Mouse (Mus musculus): ENCODE measurements around the gene Scyl1. TPM values are rescaled to one million over a fixed set of nuclear protein-coding genes. Genes with fewer than 3 reads are reported as not detected.

Scyl1 gene
- total and polyA plus RNA-seq, 3 experiments: 36.0 to 64.1 TPM; not detected in 1

DNA sequence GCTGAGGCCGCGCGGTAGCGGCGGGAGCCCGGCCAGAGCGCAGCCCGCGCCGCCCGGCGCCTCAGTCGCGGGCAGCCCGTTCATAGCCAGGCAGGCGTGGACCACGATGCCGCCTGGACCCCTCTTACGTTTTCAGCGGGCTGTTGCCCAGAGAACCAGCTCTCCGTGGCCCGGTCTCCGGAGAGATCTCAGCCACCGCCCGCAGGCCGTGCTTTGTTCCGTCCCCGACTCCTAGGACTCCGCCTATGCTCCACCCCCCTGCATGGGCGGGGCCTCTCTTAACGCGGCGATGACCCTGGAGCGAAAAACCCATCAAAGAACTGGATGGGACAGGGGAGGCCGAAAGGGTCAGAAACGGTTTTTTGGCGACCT, 41.8 kb downstream of the Scyl1 start, which contains the start of gene Fam89b:
Gene Fam89b, minus strand, starts transcription at position 210 of the 372 bp plus-strand sequence.
- peak within 1 kb of the TSS; percentile 85 for H3K9ac ChIP-seq (ENCODE audit: control insufficient read depth, low read depth, low read length, poor library complexity, severe bottlenecking)
- H3K9me3 ChIP-seq (replicated peaks; ENCODE audit: insufficient read depth, low read length): no peaks in the 10 kb centered on the region
- no peaks in the 10 kb centered on the region for H3K27me3 ChIP-seq (ENCODE audit: control insufficient read depth in 1 of 2, insufficient read depth in 2 of 2, low read length in 2 of 2)
- peak within 1 kb of the TSS; percentile 95 for H3K27ac ChIP-seq (ENCODE audit: control insufficient read depth, low read depth, low read length)
- peaks cover 45% of the 10 kb centered on the region for H3K79me2 ChIP-seq (ENCODE audit: control insufficient read depth, insufficient read depth, low read length, poor library complexity)
- TF ChIP-seq MAZ (IDR thresholded peaks at IDR 0.05; ENCODE audit: low read depth, low read length): peak; percentile 64; the same call in 1 of the 2 replicates
- TF ChIP-seq MXI1 (IDR thresholded peaks at IDR 0.05; ENCODE audit: low read depth, low read length): peak; percentile 71
- TF ChIP-seq TBP (IDR thresholded peaks at IDR 0.05; ENCODE audit: low read depth, low read length): peak; percentile 58
- 0 out of 2 replicates have a peak, but pooled peaks have one; percentile 31 for TF ChIP-seq ZKSCAN1 (IDR thresholded peaks at IDR 0.05; ENCODE audit: low read depth, low read length)
- no peak for TF ChIP-seq MYB (IDR thresholded peaks at IDR 0.05; ENCODE audit: low read depth, low read length)
- TF ChIP-seq HCFC1 (IDR thresholded peaks at IDR 0.05; ENCODE audit: low read depth, low read length): peak; percentile 72
- peak; percentile 89 for TF ChIP-seq ZMIZ1 (IDR thresholded peaks at IDR 0.05; ENCODE audit: low read depth, low read length)
- peak; percentile 72 for TF ChIP-seq NELFE (IDR thresholded peaks at IDR 0.05; ENCODE audit: low read depth, low read length)
- peak; percentile 99 for TF ChIP-seq POLR2AphosphoS2 (IDR thresholded peaks at IDR 0.05; ENCODE audit: low read length)
- TF ChIP-seq USF1 (IDR thresholded peaks at IDR 0.05; ENCODE audit: low read depth, low read length): no peak
- peak; percentile 38; the same call in 1 of the 2 replicates for TF ChIP-seq MAX (IDR thresholded peaks at IDR 0.05; ENCODE audit: low read length)
- peak; percentile 97 for TF ChIP-seq SIN3A (IDR thresholded peaks at IDR 0.05; ENCODE audit: low read length)
- peak; percentile 77 to 87; a peak in 3 of 4 replicates for TF ChIP-seq POLR2A (IDR thresholded peaks at IDR 0.05; ENCODE audit: control insufficient read depth in 1 of 2, insufficient read depth in 1 of 2, low read depth in 1 of 2, low read length in 2 of 2, poor library complexity in 1 of 2)
- peak; percentile 44; the same call in 1 of the 2 replicates for TF ChIP-seq TCF12 (IDR thresholded peaks at IDR 0.05; ENCODE audit: low read depth, low read length)
- peak; percentile 17; the same call in 1 of the 2 replicates for TF ChIP-seq SMC3 (IDR thresholded peaks at IDR 0.05; ENCODE audit: low read depth, low read length)
- TF ChIP-seq POLR2AphosphoS5 (IDR thresholded peaks at IDR 0.05; ENCODE audit: borderline replicate concordance, low read depth, low read length): no peak
- TF ChIP-seq ELF1 (IDR thresholded peaks at IDR 0.05; ENCODE audit: low read depth, low read length): peak; percentile 62; the same call in 1 of the 2 replicates
- TF ChIP-seq RAD21 (IDR thresholded peaks at IDR 0.05; ENCODE audit: low read depth, low read length): no peak
- peak; percentile 89 for DNase-seq (ENCODE audit: low read depth, low spot score)
- peaks cover 0 to 20% of the 10 kb centered on the region in 2 experiments; a peak in 2 of 4 replicates for H3K36me3 ChIP-seq (ENCODE audit: control insufficient read depth in 1 of 2, insufficient read depth in 2 of 2, low read length in 2 of 2)
- peak within 1 kb of the TSS; percentile 68 to 74 for H3K4me3 ChIP-seq (ENCODE audit: control insufficient read depth in 1 of 2, insufficient read depth in 1 of 2, low read depth in 2 of 2, low read length in 2 of 2)
- peaks cover 0 to 38% of the 10 kb centered on the region in 2 experiments; a peak in 3 of 4 replicates for H3K4me1 ChIP-seq (ENCODE audit: control insufficient read depth in 1 of 2, insufficient read depth in 2 of 2, low read length in 2 of 2)

DNA sequence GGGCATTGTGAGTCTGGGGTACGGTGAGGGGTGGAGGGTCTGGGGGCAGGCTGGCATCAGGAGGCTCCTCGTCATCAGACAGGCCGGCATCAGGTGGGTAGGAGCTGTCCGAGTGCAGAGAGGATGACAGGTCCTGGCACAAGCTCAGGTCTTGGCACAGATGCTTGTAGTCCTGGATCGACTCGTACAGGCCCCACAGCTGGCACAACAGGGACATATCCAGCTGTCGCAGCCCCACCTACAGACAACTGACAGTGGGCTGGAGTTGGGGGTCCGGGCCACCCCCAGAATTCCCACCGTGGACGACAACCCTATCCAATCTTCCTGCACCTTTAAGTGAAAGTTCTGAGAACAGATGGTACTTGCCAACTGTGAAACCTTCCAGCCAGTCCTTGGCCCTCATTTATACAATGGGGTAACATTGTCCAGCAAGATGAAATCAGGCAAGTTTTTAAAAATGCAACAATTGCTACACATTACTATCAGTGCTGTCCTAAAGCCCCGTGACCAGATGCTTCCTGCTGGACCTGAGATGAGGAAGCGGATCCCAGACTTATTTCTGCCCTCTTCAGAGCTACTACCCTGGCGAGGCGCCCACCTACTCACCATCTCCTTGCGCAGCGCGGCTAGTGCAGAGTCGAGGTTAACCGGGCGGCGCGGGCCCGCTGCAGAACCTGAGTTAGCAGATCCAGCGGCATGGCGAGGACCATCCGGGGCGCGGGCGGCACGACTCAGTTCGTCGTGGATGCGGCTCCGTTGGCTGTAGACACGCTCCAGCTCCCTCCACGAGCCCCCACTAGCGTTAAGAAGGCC, 42.4 kb downstream of the Scyl1 start:
- TF ChIP-seq TAL1 (IDR thresholded peaks at IDR 0.05; ENCODE audit: low read length) (peak; percentile 42), ZC3H11A (IDR thresholded peaks at IDR 0.05; ENCODE audit: low read depth, low read length) (no peak), E2F4 (IDR thresholded peaks at IDR 0.05; ENCODE audit: borderline replicate concordance, low read depth, low read length) (no peak), POLR2A (IDR thresholded peaks at IDR 0.05; ENCODE audit: control insufficient read depth in 1 of 2, insufficient read depth in 1 of 2, low read depth in 1 of 2, low read length in 2 of 2, poor library complexity in 1 of 2) (no peak), MEF2A (IDR thresholded peaks at IDR 0.05; ENCODE audit: extremely low read depth, insufficient replicate concordance, low read depth, low read length, poor library complexity, severe bottlenecking) (no peak), POLR2AphosphoS5 (IDR thresholded peaks at IDR 0.05; ENCODE audit: borderline replicate concordance, low read depth, low read length) (no peak), MXI1 (IDR thresholded peaks at IDR 0.05; ENCODE audit: low read depth, low read length) (peak; percentile 13; the same call in 1 of the 2 replicates)
- DNase-seq (ENCODE audit: low read depth, low spot score): peak; percentile 69
- H3K9me3 ChIP-seq (replicated peaks; ENCODE audit: insufficient read depth, low read length): no peaks in the 10 kb centered on the region

More for the DNA sequence above, 42.4 kb downstream of the Scyl1 start:
- H3K9ac ChIP-seq (ENCODE audit: control insufficient read depth, low read depth, low read length, poor library complexity, severe bottlenecking): peak overlapping the region; percentile 85
- peaks cover 51% of the 10 kb centered on the region for H3K79me2 ChIP-seq (ENCODE audit: control insufficient read depth, insufficient read depth, low read length, poor library complexity)
- H3K4me1 ChIP-seq (ENCODE audit: control insufficient read depth in 1 of 2, insufficient read depth in 2 of 2, low read length in 2 of 2): peaks cover 3 to 41% of the 10 kb centered on the region in 2 experiments; a peak in 3 of 4 replicates
- peak overlapping the region; percentile 95 for H3K27ac ChIP-seq (ENCODE audit: control insufficient read depth, low read depth, low read length)
- no peaks in the 10 kb centered on the region for H3K27me3 ChIP-seq (ENCODE audit: control insufficient read depth in 1 of 2, insufficient read depth in 2 of 2, low read length in 2 of 2)
- H3K4me3 ChIP-seq (ENCODE audit: control insufficient read depth in 1 of 2, insufficient read depth in 1 of 2, low read depth in 2 of 2, low read length in 2 of 2): peak overlapping the region; percentile 68 to 74
- peaks cover 0 to 22% of the 10 kb centered on the region in 2 experiments; a peak in 2 of 4 replicates for H3K36me3 ChIP-seq (ENCODE audit: control insufficient read depth in 1 of 2, insufficient read depth in 2 of 2, low read length in 2 of 2)
